Mouse (Mus musculus) CD8-positive naive resting alpha-beta T cell, adult 2 months (primary cell): ENCODE results near the gene Ppp5c.
A peak's percentile ranks its signal among the peaks of the same experiment; 100 is the strongest.

Experiments used
- DNase-seq, 2 experiments: peaks; one replicate each; pipeline ENCODE4 v3.0.0; 2022; ENCODE audit warnings: low read depth in 2 of 2, low spot score in 2 of 2

The Ppp5c gene

GRCm38 (mm10) chr7:17017036-17017435 lies 10.7 kb downstream of the Ppp5c start:
- no peak for DNase-seq

DNA sequence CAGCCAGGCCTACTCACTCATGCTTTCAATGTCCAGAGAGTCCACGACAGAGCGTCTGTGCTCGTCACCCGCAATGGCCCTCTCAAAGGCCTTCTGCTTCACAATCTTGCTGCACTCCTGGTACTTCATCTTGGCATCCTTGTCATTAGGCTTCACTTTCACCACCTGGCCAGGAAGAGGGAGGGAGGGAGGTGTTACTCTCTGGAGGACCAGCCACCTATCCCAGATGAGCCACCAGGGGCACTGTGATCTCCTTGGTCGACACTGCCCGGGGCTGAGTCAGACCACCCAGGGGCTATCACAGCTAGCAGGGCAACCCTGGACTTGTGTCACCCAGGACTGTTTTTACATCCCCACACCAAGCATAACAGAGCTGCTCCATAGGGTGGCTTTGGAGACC lies 12.3 kb downstream of the Ppp5c start:
- no peak for DNase-seq

DNA sequence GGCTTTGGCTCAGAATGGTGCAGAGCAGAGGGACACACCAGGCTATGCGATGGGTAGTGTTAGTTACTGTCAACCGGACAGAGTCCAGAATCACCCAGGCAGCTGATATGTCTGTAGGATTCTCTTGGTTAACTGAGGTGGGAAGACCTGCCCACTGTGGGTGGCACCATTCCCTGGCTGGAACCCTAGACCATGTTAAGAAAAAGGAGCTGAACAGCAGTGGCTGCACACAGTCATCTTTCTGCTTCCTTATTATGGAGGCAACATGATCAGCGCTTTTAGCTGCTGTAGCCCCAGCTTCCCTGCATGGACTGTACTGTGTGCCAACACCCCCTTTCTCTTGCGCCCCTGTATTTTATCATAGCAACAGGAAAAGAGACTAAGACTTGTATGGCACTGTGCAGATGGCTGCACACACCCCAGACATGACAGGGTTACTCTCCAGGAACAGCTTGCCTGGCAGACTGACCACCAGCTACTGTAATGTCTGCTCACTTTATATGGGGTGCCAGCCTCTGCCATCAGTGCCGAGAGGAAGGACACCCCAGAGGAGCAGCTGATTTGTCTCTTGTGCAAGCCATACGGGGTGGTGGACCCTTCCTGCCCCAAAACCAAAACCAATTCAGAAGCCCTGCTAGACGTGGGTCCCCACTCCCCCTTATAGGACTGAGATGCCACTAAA lies 15.7 kb downstream of the Ppp5c start:
- no peak for DNase-seq

DNA sequence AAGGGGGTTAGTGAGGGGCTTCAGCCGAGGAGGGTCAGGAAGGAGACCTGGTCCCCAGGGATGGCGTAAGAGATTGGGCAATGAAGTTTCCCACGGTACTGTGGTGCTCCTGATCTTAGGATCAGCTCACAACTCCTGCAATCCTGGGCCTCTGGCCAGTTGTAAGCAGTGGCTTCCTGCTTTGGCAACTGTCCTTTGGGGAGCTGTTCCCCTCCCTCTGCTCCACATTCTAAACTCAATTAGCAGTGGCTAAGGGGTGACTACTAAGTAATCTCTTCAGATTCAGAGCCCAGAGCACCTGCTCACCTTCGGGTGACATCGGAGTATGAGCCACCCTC lies 17.7 kb downstream of the Ppp5c start:
- DNase-seq: no peak

- DNase-seq: peak in 1 of 2 experiments; percentile 21
Measured at GRCm38 (mm10) chr7:17009326-17010009, 18.3 kb downstream of the Ppp5c start.

DNA sequence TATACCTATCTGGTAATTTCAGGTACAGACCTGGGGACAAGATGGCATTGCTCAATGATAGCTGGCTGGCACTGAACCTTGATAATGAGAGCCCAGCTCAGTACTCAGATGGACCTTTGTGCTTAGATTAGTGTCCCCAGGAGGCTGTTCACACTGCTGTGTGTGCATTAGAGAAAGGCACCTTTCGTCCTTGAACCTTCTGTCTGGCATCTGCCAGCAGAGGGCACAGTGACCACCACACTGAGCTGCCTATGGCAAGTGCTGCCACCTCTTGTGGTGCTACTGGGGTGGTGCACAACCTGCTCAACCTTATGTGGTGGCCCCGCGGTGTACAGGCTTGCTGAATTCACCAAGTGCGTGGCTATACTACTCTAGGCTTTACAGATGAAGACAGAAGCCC lies 20.4 kb downstream of the Ppp5c start:
- no peak for DNase-seq

DNA sequence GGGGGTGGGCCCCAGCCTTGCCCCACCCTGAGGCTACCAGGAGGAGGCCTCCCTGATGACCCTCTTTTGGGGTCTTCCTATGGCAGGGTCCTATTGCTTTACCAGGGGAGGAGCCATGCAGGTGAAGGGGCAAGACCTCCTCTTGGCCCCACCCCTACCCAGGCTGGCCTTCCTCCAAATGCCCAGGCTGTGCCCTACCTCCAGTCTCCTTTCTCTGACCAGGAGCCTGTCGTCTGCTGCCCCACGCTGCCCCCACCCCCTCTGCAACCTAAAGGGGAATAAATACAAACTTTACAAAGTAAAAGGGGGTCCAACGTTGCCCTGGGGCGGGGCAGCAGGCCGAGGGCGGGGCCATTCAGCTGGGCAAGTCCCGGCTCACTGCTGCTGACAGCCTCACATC lies 23.0 kb downstream of the Ppp5c start:
- DNase-seq: no peak

GRCm38 (mm10) chr7:17003230-17003960 lies 24.3 kb downstream of the Ppp5c start:
- DNase-seq: no peak

DNA sequence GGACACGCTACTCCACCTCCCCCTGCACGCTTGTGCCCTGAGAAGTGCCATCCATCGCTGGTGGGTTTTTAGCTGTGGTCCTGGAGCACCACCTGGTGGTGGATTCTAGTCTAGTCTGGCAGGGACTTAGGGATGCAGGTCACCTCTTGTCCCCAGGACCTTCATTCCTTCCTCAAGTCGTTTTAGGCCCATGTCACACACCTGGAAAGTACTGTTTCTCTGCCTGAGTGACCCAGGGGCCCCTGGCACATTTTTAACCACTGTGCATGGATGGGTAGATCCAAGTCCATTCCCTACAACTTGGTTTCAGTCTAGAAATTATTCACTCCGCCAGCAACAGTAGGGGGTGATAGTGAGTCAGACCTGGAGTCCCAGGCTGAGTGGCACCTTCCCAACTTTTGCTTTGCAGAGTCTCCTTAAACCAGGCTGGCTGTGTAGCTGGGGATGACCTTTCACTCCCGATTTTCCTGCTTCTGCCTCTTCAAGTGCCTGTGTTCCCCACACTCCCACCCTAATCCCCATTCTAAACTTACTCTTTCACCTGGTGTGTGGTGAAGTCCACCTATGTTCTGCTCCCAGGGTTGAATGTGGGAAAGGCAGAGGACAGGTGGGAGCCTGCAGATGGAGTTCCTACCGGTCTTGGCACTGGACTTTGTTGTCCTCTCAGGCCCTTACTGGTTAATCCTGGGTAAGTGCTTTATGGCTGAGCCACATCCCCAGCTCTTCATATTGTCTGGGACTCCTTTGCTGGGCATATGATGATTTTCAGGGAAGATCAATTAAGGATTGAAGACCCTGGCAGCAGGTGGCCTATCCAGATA lies 25.1 kb downstream of the Ppp5c start:
- peak; percentile 74 to 83 for DNase-seq

- peak; percentile 81 to 84 for DNase-seq
Measured at GRCm38 (mm10) chr7:16999650-17000049, 28.1 kb downstream of the Ppp5c start.

GRCm38 (mm10) chr7:16999233-16999632 lies 28.5 kb downstream of the Ppp5c start:
- DNase-seq: no peak

DNA sequence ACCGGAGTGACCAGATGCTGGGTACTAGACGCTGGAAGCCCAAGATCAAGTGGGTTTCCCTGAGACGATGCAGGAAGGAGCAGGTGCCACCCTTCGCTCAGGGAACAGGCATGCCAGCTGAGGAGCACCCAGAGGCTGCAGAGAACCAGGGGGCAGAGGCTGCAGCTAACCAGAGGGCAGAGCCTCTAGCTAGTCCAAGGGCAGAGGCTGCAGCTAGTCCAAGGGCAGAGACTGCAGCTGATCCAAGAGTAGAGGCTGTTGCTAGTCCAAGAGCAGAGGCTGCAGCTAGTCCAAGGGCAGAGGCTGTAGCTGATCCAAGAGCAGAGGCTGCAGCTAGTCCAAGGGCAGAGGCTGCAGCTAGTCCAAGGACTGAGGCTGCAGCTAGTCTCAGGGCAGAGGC lies 32.4 kb downstream of the Ppp5c start:
- no peak for DNase-seq

- DNase-seq: no peak
Measured at GRCm38 (mm10) chr7:16994400-16994799, 33.3 kb downstream of the Ppp5c start.

DNA sequence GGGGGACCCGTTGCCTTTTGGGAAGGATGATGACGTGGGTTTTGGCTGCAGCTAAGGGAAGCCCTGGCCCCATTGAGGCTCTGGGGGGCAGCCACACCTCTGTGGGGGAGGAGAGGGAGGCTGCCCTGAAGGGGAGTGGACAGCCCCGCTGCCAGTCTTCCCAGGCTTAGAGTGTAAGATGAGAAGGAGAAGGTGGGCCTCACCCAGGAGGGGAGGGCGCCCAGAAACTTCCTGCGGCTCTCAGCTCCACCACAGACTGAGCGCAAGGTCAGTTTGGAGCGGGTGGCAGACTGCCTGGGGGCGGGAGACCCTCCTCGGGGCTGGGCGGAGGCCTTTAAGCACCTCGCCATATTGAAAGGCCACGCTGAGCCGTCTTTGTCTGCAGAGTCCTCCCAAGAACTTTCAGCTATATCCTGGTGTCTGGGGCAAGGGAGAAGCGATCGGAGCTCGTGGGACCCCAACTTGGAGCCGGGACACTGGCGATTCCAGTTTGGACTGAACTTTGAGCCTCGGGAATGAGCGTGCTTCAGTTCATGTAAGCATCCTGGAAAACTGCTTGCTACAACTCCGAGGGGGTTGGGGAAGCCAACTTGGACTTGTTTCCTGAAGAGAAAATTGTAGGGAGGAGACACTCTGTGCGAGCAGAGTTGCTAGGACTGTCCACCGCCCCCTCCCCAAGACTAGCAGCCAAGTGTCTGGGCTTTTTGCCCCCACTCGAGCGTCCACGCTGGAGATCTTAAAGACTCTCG lies 33.9 kb downstream of the Ppp5c start:
- no peak for DNase-seq

DNA sequence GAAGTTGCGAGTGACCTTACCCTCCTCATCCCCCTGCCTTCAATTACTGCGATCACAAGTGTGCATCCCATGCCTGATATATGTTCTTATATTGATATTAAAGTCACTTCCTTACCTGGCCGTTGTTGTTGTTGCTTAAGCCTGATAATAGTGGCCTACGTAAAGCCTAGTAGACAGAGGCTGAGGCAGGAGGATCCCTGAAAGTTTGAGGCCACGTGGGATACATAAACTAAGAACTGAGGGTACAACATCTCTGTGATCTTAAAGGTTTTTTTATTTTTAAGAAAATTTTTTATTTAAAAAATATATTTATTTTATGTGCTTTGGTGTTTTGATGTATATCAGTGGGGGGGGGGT lies 35.3 kb downstream of the Ppp5c start, which contains the start of gene Ccdc8:
Gene Ccdc8, plus strand, starts transcription at position 258 of the 357 bp plus-strand sequence.
- DNase-seq: no peak

GRCm38 (mm10) chr7:16991681-16992450 lies 35.9 kb downstream of the Ppp5c start:
- DNase-seq: no peak

DNA sequence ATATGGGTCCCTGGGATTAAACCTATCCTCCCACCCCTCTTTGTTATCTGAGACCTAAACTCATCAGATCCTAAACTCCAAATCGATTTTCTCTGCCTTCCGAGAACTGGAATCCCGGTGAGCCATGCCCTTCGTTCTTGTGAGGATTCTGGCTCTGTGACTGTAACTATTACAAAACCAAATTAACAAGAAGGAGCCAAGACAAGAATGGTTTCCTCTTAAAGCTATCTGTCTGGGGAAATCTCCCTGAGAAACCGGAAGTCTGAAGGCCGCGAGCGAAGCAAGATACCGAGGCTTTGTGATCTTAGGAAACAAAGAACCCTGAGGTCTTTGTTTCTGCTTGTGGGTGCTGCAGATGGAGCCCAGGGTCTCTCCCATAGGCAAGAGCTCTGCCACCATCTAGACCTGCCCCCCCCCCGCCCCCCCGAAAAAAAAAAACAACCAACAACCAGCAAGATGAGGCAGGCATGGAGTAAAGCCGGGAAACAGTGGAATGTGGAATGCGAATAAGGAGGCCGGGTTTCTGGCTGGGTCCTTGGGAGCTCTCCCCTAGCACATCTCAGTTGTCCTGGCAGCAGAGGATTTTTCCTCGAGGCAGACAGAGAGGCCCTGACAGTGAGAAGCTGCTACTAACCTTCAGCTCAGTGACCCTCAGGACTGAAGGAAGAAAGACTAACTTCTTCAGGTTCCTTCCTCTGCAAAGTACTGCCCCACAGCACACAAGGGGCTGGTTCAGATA lies 37.5 kb downstream of the Ppp5c start:
- DNase-seq: no peak

- no peak for DNase-seq
Measured at GRCm38 (mm10) chr7:16988405-16988804, 39.3 kb downstream of the Ppp5c start.

- DNase-seq: no peak
Measured at GRCm38 (mm10) chr7:16987541-16988149, 40.1 kb downstream of the Ppp5c start.
